Mouse (Mus musculus) layer of hippocampus, postnatal 36 days (tissue): Measurements from ENCODE around the gene Trhde. TPM values are rescaled to one million over a fixed set of nuclear protein-coding genes. Genes with fewer than 3 reads are reported as not detected.

ENCODE experiments used
- DNase-seq, 2 experiments: peaks; one replicate each; pipeline ENCODE4 v3.0.0; 2022
- total RNA-seq, 2 experiments: library from RNA; stranded (reverse); gene quantifications; 2 replicates each; pipeline ENCODE4 v1.2.3; 2021

Trhde gene
- total RNA-seq, result 10 to 100 TPM; 30.1 to 31.7 TPM

DNA sequence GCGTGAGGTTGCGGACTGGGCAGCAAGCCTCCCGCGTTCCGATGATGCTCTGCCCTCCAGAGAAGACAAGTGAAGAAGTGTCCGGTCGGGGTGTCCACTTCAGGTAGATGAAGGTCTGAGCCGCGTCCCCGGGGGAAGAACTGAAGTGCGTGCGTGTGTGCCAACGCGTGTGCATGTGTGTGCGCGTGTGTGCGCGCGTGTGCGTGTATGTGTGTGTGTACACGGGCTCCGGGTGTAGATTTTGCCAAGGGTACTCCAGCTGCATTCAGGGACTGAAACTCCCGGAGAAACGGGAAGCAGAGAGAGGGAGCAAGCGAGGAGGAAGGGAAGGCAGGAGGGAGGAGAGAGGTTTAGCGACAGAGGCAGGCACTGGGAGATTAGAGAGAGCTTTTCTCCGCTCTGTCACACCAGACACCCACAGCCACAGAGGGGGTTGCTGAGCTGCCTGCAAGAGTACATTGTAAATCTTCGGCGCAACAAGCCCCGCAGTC, at the start of gene Trhde:
Gene Trhde, minus strand, starts transcription at position 147 of the 491 bp plus-strand sequence.
- DNase-seq, result peak in 1 of 2 experiments; percentile 37

GRCm38 (mm10) chr10:114841966-114842365, 39.9 kb upstream of the Trhde start:
- no peak for DNase-seq

DNA sequence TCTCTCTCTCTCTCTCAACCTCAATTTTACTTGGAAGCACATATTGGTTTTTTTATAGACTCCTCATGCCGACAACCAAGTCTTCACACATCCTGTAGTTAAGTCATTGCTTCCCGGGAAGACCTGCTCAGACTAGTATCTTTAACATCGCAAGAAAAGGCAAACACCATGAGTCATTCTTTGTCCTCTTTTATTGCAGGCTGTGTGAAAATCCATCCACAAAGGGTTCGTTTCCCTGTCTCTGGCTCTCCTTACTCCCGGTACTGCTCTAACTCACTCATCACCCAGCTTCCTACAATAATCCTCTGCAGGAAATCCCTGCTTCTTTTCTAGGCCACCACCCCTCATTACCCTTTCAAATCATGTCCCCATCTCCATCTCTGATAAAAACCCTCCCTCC, 39.3 kb upstream of the Trhde start:
- DNase-seq, result no peak

- DNase-seq, result no peak
These were observed 29.2 kb upstream of the Trhde start for GRCm38 (mm10) chr10:114831313-114831712.

DNA sequence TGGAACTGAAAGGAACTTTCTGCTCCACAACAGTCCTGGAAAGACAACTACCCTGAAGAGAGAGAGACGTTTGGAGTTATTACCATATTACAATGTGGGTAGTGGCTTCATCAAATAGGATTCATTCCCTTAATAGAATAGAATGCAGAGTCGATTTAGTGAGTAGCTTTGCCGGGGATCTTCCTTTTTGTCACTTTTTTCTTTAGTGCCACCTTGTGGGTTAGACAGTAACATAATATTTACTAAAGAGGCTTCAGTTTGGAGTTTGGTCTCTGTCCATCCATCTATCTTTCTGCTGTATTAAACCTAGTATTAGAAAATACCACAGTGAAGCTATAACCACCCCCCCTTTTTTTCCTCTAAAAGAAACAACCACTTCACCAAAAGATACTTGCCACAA, 6.7 kb upstream of the Trhde start:
- no peak for DNase-seq

- DNase-seq, result no peak
These were observed 3.8 kb upstream of the Trhde start for GRCm38 (mm10) chr10:114805884-114806283.

DNA sequence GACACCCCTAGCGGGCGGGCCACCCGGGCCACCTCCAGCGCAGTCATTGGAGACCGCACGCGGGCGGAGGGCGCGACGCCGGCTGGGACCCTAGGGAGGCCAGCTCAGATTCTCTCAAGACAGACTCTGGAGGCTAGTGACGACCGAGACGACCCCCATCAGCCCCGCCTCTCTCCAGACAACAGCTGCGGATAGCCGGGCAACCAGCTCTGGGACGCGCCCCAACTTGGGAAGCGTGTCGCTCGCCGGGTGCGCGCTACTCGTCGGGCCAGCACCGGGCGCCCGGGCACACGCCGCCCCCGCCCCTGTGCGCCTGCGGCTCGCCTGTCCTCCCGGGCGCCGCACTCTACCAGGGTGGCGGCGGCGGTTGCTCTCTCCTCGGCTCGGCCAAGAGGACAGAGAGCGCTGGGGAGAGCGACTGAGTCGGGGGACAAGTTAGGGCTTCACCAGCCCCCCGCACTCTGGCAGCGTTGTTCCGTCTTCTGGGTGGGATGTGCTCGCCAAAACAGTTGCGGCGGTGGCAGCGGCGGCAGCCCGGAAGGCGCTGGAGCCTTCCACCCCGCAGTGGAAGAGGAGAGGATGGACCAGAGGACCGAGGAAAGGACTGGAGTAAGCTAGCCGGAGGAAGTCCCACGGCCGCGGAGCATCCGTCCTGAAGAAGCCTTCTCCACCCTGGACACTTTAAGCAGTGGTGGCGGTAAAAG, 498 bp downstream of the Trhde start:
- peak; percentile 41 to 51 for DNase-seq

GRCm38 (mm10) chr10:114800331-114801304, 1.5 kb downstream of the Trhde start:
- DNase-seq, result peak in 1 of 2 experiments; percentile 7

GRCm38 (mm10) chr10:114799481-114799880, 2.6 kb downstream of the Trhde start:
- no peak for DNase-seq

GRCm38 (mm10) chr10:114798788-114799187, 3.3 kb downstream of the Trhde start:
- DNase-seq, result no peak

- DNase-seq, result no peak
These were observed 3.9 kb downstream of the Trhde start for GRCm38 (mm10) chr10:114798218-114798617.

DNA sequence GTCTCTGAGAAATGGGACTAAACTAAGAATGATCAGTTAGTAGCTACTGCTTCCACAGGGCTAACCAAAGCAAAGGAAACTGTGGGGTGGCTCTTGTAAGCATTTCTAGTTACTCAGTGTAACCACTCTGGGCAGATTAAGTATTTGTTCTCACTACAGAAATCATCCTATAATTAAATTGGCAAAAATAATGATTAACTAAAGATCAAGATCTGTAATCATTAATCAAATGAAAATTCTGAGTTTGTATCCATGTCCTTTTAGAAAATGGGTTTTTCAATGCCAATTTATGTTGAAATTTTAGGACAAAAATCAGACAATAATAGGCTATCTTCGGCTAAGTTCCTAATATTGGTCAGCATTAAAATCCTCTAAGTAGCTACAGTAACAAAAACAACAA, 4.4 kb downstream of the Trhde start:
- DNase-seq, result no peak

DNA sequence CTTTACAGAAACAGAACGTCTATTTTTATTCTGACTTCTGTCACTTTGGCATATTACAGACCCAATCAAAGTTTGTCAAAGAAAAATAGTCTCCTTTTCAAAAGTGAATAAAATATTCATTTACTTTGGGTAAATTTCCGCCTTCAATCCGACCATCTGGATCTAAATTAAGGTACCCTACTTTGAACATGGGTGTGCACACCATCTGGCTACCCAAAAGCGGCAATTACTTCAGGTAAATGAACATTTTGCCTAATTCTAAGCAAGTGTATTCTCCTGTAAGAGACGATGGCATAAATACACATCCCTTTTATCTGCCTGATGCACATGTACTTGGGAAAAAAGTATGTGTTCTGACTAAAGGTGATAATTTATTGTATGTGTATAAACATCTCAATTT, 5.2 kb downstream of the Trhde start:
- DNase-seq, result no peak

- no peak for DNase-seq
These were observed 7.9 kb downstream of the Trhde start for GRCm38 (mm10) chr10:114794214-114794613.

GRCm38 (mm10) chr10:114765914-114766313, 36.2 kb downstream of the Trhde start:
- DNase-seq, result no peak

GRCm38 (mm10) chr10:114762125-114762524, 40.0 kb downstream of the Trhde start:
- no peak for DNase-seq

GRCm38 (mm10) chr10:114759240-114759639, 42.9 kb downstream of the Trhde start:
- no peak for DNase-seq

GRCm38 (mm10) chr10:114758614-114759013, 43.5 kb downstream of the Trhde start:
- no peak for DNase-seq

DNA sequence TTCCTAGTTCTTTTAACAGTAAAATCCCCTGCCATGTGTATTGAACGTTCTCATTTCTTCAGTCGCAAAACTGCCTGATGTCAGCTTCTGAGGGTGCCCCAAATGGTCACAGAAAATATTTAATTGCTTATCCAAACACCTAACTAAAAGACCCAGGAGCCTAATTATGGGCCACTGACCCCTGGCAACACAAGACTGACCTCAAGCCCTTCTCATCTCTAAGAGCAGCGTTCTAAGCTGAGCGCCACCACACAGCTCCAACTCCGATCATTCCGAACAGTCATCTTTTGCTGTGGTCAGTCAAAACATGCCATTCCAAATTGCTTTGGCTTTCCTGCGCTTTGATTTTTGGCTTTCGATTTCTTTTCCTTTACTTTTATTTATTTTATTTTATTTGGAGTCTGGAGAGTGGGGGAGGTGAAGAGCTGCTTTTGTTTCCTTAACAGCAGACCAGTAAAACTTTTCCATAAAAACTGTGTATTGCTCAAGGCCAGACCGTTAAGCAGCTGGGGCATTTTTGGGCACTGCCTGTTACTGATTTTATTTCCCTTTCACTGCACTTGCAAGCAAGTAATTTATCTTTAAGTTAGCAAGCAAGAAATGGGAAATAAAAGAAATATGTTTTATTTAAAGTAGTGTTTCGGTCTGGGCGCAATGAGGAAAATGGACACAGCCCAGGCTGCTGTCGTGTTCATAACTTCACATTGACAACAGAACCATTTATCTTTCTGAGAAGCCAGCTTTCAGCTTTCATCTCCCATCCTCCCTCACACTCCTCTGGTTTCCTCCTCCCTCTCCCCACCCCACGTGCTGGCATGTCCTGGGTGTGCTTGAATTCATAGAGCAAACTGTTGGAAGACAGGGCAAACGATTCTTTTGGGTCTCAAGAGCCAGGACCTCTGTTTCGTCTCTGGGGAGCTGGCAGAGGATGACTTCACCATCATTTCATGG, 59.1 kb downstream of the Trhde start:
- DNase-seq, result no peak

DNA sequence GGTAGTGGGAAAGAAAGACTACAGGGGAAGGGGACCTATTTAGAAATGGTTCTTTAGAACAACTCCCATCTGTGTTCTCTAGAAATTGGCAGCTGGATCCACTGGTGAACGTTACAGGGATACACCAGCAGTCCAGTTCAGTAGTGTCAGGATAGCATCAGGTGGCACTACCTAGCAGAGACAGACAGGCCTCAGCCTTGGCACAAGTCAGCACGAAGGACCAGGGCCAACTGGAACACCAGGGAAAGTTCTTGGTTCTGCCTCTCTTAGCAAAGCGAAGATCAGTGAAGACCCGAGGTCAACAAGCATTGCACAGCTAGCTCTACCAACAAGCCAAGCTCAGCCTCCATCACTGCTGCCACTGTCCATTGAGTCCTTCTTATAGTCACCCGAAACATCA, 62.2 kb downstream of the Trhde start:
- DNase-seq, result no peak

GRCm38 (mm10) chr10:114737581-114737980, 64.5 kb downstream of the Trhde start:
- no peak for DNase-seq

DNA sequence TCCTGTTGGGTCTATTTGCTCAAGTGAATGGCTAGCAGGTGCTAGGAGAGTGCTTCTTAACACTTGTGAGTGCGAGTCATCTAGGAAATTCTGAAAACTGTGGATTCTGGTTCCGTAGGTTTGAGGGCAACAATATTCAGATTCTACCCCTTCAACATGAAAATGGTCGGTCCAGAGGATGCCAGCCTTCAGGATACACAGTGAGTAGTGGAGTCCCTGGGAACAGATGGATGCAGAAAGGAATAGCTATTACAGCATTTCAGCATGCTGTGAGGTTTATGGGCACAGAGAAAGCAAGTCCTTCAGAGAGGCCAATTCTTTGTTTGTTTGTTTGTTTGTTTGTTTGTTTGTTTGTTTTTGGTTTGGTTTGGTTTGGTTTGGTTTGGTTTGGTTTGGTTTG, 65.7 kb downstream of the Trhde start:
- DNase-seq, result no peak
